Mouse (Mus musculus): ENCODE measurements around the gene Olfr309. TPM values are rescaled to one million over a fixed set of nuclear protein-coding genes. Genes with fewer than 3 reads are reported as not detected.

Olfr309 gene
- not detected in 2 replicates for polyA plus RNA-seq (2012; ENCODE audit: low replicate concordance)

GRCm38 (mm10) chr7:86313608-86314007, at the start of gene Olfr309:
Gene Olfr309 (minus strand): TSS chr7:86313708.

DNA sequence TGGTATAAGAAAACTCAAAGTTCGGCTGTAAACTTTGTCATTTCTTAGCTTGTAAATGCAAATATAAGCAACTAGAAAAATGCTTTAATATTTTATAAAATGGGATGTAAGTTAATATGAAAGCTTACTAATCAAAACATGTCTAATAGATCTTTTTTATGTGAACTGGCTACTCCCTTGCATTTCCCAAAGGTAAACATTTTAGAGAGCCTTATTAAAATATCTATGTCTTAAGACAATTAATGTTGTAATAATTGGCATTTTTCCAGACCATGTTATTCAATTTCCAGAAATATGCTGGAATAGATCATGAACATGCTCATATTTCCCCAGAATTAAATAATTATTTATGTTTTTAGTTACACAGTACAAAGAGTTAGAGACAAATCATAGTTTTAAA, 24.0 kb upstream of the Olfr309 start, which contains the start of gene Olfr307:
Olfr307 (minus strand) TSS at position 101 of the 400 bp plus-strand sequence.

GRCm38 (mm10) chr7:86325530-86325929, 12.0 kb upstream of the Olfr309 start, which contains the start of gene Olfr308:
Gene Olfr308 (minus strand): TSS chr7:86325630.

GRCm38 (mm10) chr7:86277072-86277471, 36.4 kb downstream of the Olfr309 start, which contains the start of gene Olfr310:
Gene Olfr310 (minus strand): TSS chr7:86277172.

Other genes starting within 250 kb of the Olfr309 start
- gene Vmn2r75, start 141.9 kb downstream of the Olfr309 start, polyA plus RNA-seq (2012; ENCODE audit: low replicate concordance), result not detected in 2 replicates
- 0.02 TPM in 1 of 2 replicates, not detected in the other for gene Vmn2r76, start 67.4 kb downstream of the Olfr309 start, polyA plus RNA-seq (2012; ENCODE audit: low replicate concordance)
- not detected in 2 replicates for gene Olfr310, start 36.5 kb downstream of the Olfr309 start, polyA plus RNA-seq (2012; ENCODE audit: low replicate concordance)
- gene Olfr308, start 11.9 kb upstream of the Olfr309 start, polyA plus RNA-seq (2012; ENCODE audit: low replicate concordance), result not detected in 2 replicates
- not detected in 2 replicates for gene Olfr307, start 23.9 kb upstream of the Olfr309 start, polyA plus RNA-seq (2012; ENCODE audit: low replicate concordance)
- gene Olfr305, start 53.2 kb upstream of the Olfr309 start, polyA plus RNA-seq (2012; ENCODE audit: low replicate concordance), result not detected in 2 replicates
- gene Olfr304, start 73.0 kb upstream of the Olfr309 start, polyA plus RNA-seq (2012; ENCODE audit: low replicate concordance), result not detected in 2 replicates
- gene Olfr303, start 84.1 kb upstream of the Olfr309 start, polyA plus RNA-seq (2012; ENCODE audit: low replicate concordance), result not detected in 2 replicates
- gene Olfr301, start 90.1 kb upstream of the Olfr309 start, polyA plus RNA-seq (2012; ENCODE audit: low replicate concordance), result not detected in 2 replicates
- gene Olfr299, start 146.2 kb upstream of the Olfr309 start, polyA plus RNA-seq (2012; ENCODE audit: low replicate concordance), result not detected in 2 replicates
- not detected in 2 replicates for gene Olfr298, start 178.8 kb upstream of the Olfr309 start, polyA plus RNA-seq (2012; ENCODE audit: low replicate concordance)
- not detected in 2 replicates for gene Olfr297, start 206.3 kb upstream of the Olfr309 start, polyA plus RNA-seq (2012; ENCODE audit: low replicate concordance)

All from leukemia stem cell, adult 10-12 weeks (primary cell).